Mouse (Mus musculus): Measurements from ENCODE around the gene Nf1.
A peak's percentile ranks its signal among the peaks of the same experiment; 100 is the strongest.
"Not testable (repeated sequence)": the region's sequence is repeated elsewhere in the genome, so short reads cannot be mapped to it uniquely, and the experiment has no call there.

Gene Nf1

DNA sequence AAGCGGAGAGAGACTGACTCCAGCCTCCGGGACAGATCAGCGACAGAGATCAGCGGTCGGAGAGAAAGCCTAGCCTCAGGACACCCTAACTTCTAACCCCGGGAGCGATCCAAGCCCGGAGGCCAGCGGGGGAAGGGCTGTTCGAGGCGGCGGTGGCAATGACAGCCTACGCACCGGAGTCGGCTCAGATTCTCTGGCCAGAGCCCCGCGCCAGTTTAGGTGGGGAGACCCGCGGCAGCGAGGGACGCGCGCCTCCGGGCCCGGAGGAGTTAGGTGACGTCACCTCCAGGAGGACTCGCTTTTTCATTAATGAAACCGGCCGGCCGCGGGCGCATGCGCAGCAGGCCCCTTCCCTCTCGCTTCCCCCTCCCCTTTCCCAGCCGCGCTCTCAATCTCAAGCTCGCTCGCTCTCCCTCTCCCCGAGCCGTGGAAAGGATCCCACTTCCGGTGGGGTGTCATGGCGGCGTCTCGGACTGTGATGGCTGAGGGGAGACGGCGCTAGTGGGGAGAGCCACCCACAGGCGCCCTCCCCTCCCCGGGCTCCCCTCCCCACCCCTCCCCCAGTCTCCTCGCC is at the start of gene Nf1:
Nf1 (plus strand) TSS at position 460 of the 574 bp plus-strand sequence.
- DNase-seq = peak; percentile 95

- no peak for DNase-seq
These were observed 49.0 kb upstream of the Nf1 start for GRCm38 (mm10) chr11:79290473-79290872.

DNA sequence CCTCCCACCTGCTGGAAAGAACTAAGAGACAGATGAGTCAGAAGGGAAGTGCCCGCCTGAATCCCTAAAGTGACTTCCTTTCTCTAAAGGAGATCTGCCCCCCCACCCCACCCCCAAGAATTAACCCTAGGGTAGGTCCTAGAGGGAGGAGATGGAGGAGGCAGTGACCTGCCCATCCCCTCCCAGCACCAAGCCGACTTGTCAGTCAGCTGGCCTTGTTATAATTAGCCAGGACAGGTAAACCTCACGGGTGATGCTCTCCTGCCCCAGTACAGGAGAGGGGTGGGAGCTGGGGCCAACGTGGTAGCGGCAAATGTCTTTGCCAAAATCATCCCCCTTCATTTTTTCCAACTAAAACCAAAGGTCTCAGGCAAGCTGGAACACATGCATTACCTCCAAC is 47.8 kb upstream of the Nf1 start:
- no peak for DNase-seq

- no peak for DNase-seq
These were observed 47.4 kb upstream of the Nf1 start for GRCm38 (mm10) chr11:79292130-79292529.

DNA sequence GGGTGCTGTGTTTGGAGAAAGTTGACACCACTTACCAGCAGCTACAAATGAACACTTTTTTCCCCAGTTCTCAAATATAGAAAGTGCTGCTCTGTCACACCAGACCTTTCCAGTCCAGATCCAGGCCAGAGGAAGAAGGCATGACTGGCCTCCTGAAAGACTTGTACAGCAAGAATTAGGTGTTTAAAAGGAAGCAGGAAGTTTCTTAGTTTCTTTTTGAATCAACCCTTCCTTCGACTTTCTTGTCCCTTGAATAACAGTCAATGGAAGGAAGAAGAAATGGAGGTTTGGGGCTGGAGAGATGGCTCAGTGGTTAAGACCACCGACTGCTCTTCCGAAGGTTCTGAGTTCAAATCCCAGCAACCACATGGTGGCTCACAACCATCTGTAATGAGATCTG is 46.5 kb upstream of the Nf1 start:
- no peak for DNase-seq

GRCm38 (mm10) chr11:79293971-79294370 is 45.5 kb upstream of the Nf1 start:
- no peak for DNase-seq

GRCm38 (mm10) chr11:79296167-79296566 is 43.3 kb upstream of the Nf1 start:
- DNase-seq = peak; percentile 27

DNA sequence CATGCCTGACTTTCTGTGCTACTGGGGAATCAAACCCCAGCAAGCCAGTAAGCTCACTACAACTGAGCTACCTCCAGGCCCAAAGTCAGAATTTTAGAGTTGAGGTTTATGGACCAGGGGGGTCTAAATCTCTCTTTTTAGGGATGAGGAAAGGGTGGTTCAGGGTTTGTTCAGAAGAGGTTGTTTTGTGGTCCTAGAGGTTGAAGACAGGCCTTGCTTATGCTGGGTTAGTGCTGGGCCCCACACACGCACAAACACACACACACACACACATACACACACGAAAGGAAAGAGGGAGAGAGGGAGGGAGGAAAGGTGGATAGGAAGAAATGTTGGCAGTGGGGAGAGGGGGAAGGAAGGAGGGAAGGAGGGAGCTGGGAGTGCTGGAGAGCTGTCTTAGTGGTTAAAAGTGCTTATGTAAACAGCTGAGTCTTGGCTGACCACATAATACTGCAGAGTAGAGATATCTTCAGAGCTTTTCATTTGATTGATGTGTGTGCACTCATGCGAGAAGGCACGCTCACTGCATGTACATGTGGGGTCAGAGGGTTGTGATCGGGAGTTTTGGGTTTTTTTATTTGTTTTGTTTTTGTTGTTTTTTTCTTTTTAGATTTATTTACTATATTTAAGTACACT is 42.5 kb upstream of the Nf1 start, which contains the start of gene Gm9964:
Gm9964 (minus strand) TSS at position 51 of the 636 bp plus-strand sequence.
- no peak for DNase-seq

DNA sequence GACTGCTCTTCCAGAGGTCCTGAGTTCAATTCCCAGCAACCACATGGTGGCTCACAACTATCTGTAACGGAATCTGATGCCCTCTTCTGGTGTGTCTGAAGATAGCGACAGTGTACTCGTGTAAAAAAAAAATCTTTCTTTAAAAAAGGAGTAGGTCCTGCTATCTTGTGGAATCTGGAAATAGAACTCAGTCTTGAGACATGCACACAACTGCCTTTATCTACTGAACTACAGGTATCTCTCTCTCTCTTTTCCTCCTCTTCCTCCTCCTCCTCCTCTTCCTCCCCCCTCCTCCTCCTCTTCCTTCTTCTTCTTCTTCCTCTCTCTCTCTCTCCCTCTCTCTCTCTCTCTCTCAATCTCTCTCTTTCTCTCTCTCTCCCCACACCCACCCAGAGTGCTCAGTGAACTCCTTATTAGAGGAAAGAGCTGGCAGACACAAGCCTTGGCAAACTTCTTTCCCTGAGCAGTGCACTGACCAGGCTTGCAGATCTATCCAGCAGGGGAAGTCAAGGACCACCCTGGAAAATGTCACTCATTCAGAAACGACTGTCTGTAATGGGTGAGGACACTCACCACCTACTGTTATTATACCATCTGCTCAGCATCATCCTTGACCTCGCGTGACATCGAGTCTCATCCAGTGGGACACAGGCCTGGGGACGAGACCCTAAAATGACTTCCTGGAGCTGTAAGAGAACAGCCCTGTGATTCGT is 39.6 kb upstream of the Nf1 start:
- DNase-seq = no peak

DNA sequence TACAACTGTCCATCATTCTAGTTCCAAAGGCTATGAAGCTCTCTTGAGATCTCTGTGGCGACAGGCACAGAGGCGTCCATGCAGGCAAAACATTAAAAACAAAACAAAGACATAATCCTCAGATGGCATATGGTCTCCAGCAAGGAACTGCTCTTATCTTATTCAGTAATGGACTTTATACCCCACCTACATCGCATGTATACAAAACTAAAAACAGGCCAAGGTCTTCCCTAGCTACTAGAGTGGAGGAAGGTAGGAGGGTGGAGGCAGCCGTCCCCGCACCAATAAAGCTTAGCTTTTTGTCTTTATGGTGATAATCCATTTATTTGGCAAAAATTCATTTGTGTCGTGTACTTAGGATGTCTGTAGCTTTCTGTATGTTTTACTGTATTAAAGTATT is 36.4 kb upstream of the Nf1 start:
- DNase-seq = no peak

DNA sequence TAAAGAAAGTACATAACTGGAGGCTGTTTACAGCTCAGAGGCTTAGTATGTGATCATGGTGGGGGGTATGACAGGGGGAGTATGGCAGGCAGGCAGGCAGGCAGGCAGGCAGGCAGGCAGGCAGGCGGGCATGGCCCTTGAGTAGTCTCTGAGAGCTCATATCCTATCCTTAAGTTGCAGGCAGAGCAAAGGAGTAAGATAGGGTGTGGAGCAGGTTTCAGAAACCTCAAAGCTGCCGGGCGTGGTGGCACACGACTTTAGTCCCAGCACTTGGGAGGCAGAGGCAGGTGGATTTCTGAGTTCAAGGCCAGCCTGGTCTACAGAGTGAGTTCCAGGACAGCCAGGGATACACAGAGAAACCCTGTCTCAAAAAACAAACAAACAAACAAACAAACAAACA is 35.2 kb upstream of the Nf1 start:
- not testable (repeated sequence) for DNase-seq

DNA sequence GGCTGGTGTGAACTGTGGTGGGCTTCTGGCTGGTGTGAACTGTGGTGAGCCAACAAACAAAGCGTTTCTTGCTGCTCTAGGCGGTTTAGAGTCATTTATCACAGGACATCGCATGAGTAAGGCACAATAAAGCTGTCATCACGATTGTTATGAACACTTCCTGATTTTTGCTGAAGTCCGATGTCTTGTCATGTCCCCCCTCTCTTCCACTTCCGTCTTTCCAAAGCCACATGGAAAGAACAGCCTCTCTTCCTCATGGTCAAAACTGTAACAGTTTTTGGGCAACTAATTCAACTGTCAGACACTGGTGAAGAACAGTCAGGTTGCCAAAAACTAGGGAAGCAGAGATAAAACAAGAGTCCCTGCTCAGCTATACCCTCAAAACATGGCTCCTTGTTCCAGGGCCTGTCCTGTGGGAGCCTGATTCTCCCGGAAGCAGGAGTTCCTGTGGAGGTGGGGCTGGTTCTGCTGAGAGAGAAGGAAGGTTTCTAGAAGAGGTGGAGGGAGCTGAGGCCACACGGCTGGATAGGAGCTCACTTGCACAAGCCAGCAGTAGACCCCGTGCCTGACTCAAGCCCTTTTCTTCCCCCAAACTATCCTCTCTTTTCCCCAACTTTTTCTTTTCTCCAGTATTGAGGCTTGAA is 33.7 kb upstream of the Nf1 start:
- DNase-seq = no peak

- DNase-seq = no peak
These were observed 33.0 kb upstream of the Nf1 start for GRCm38 (mm10) chr11:79306510-79306909.

DNA sequence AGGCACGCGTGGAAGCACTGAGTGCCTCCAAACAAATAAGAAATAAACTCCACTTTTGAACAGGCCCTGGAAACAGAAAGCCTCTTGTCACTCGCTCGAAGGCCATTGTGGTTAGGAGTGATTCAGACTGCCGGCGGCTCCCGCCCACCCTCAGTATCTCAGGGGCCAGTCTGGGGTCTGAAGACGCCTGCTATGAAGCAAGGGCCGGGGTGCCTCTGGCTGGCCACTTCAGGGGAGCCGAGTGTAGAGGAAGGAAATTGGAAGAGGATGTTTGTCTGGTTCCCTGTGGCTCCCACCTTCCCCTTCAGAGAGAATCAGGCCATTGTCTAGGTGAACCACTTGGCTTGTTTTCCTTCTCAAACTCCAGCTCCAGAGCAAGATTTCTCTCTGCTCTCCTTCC is 32.5 kb upstream of the Nf1 start:
- no peak for DNase-seq

DNA sequence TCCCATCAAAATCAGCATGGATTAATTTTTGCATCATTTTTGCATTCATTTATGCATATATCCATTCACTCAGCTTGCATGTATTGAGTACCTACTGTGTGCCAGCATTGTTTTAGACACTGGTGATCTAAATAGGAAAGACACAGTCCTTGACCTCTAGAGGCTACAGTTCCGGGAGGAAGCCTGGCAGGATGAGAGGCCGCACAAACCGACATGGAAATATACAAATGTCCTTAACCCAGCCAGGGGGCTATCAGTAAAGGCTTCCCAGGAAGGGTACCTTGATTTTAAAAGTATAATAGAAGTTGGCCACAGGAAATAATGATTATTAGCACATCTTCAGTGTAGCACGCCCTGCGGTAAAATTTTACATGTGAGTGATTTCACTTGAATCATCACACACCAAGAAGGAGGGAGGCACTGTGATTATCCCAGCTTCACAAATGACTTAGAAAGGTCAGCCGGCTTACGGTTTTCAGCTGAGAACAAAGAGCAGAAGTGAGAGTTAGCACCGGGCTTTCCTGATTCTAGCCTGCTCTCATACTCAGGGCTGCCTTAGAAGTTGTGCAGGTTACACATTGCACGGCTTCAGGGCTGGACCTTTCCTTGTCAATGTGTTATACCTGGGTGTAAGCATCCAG is 31.8 kb upstream of the Nf1 start:
- DNase-seq = no peak

- DNase-seq = no peak
These were observed 29.0 kb upstream of the Nf1 start for GRCm38 (mm10) chr11:79310467-79310866.

DNA sequence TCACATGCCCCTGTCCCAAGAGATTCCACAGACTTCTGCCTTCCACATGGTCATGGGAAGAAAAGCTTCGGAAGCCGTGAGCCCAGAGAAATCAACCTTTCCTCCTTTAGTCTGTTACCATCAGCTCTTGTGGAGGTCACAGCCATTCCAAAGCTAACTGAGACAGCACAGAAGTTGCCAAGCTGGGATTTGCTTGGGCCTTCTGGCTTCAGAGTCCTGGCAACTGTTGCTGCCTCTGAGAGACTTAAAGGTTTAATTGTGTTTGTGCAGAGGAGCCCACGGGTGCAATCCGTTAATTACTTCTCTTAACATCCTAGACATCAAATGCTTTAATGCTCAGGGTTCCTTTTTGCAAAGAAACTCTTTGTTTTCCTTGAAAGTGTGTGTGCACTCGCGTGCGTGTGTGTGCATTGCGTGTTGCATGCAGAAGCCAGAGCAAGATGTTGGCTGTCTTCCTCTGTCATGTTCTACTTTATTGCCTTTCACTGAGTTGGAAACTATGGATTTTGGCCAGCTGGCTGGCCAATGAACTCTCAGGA is 22.6 kb upstream of the Nf1 start:
- no peak for DNase-seq

- no peak for DNase-seq
These were observed 19.7 kb upstream of the Nf1 start for GRCm38 (mm10) chr11:79319807-79320206.

DNA sequence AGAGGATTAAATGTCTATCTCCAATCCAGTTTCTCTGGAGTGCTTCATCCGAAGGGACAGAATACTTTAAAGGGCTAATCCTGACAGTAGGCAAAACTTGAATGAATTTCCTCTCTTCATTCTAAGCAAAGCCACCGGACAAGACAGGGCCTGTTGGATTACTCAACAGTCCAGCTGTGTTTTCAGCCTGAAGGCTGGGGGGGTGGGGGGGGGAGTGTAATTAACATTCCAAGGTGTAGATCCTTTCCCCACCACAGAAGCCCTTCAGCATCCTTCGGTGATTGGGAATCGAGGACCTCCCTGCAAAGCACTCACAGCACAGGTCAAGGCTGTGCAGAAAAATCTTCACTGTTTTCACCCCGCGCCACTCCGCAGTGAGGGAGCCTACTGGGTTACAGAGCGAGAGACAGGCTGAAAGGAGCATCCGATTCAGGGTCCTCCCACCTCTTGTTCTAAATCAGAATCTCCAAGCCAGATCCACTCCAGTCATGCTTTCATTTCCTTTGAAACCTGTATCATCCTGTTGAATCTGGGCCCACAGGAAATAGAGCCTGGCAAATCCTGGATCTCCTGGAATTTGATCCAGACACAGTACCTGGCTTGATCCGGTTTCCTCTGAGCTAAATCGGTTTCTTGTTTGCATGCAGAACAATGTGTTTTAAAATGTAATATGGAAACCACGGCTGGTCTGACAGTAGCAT is 15.4 kb upstream of the Nf1 start:
- DNase-seq = no peak

GRCm38 (mm10) chr11:79325663-79326062 is 13.8 kb upstream of the Nf1 start:
- no peak for DNase-seq

GRCm38 (mm10) chr11:79327106-79327505 is 12.4 kb upstream of the Nf1 start:
- no peak for DNase-seq

- no peak for DNase-seq
These were observed 11.4 kb upstream of the Nf1 start for GRCm38 (mm10) chr11:79328060-79328459.

Measured in cerebellum, adult 11 months (tissue).